Mouse (Mus musculus): Measurements from ENCODE around the gene Odf3b. TPM values are rescaled to one million over a fixed set of nuclear protein-coding genes. Genes with fewer than 3 reads are reported as not detected.

The Odf3b gene
- polyA plus RNA-seq, 1 experiment from 2014 or later, result 0.51 TPM

DNA sequence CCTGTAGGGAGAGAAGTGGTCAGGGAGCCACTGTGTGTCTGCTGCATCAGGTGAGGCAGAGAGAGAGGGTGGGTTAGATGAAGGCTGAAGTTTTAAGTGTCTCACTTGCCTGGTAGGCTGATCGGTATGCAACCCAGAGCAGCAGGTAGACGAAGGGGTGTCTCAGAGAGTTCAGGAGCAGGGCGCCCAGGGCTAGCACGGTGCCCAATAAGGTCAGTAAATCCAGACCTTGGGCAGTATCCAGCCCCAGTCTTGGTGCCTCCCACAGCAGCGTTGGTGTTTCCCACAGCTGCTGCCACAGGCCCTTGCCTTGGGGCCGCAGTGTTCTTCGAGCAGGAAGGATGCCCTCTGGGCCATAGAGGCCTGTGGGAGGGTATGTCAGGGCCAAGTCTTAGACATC lies 24.6 kb downstream of the Odf3b start:
- peaks cover 37% of the 10 kb centered on the region for H3K36me3 ChIP-seq
- ATAC-seq (ENCODE audit: insufficient number of reproducible peaks, insufficient read depth, low FRiP score, low TSS enrichment), result no peak

DNA sequence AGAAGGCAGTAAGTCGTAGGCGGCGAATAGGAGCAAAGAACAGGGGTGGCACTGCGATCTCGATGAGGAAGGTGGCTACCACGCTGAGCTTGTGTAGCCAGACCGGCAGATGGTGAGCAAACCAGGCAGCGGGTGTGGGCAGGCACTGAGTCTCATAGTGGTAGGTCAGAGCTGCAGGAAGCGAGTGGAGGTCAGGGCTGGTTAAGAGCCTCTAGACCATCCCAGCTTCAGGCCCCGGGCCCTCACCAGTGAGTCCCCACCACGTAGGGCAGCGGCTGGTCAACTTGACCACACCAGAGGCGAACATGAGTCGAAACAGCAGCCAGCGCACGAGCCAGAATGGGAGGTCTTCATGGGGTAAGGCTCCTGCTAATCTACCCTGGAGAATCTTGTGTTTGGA lies 25.2 kb downstream of the Odf3b start:
- peaks cover 37% of the 10 kb centered on the region for H3K36me3 ChIP-seq
- no peaks in the 10 kb centered on the region for H3K9me3 ChIP-seq
- peaks cover 29% of the 10 kb centered on the region for H3K4me1 ChIP-seq
- H3K9ac ChIP-seq, result no peak overlapping the region
- no peak overlapping the region for H3K27ac ChIP-seq
- H3K4me2 ChIP-seq (replicated peaks), result no peak overlapping the region
- 94% methylated on average over 16 of the region's 16 CpGs for WGBS
- 0 out of 2 replicates have a peak overlapping the region, but pooled peaks have one; percentile 72 for H3K4me3 ChIP-seq
- no peaks in the 10 kb centered on the region for H3K27me3 ChIP-seq
- ATAC-seq (ENCODE audit: insufficient number of reproducible peaks, insufficient read depth, low FRiP score, low TSS enrichment), result no peak

More for the DNA sequence above, 24.6 kb downstream of the Odf3b start:
- H3K4me2 ChIP-seq (replicated peaks), result peak overlapping the region; percentile 70
- peaks cover 33% of the 10 kb centered on the region for H3K4me1 ChIP-seq
- H3K9ac ChIP-seq, result peak overlapping the region; percentile 82
- no peaks in the 10 kb centered on the region for H3K9me3 ChIP-seq
- H3K27me3 ChIP-seq, result no peaks in the 10 kb centered on the region
- no peak overlapping the region for H3K27ac ChIP-seq
- peak overlapping the region; percentile 72 for H3K4me3 ChIP-seq
- WGBS, result 78% methylated on average over 7 of the region's 7 CpGs

DNA sequence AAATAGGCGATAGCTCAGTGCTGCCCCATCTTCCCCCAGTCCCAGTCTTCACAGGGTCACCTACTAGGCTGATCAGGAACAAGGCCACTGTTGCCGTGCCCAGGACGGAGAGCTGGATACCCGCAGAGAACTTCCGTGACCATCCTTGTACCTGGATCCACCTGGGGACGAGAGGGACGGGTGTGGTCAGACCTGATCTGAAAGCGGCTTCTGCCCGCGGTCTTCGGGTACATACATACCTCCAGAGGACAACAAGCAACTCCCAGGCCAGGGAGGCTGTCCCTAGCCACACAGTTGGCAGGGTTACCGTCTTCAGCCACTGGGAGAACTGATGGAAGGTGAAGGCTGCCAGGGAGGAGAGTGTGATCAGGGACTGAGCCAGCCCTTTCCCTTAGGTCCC lies 26.3 kb downstream of the Odf3b start:
- H3K27ac ChIP-seq, result no peak overlapping the region
- H3K9ac ChIP-seq, result no peak overlapping the region
- no peaks in the 10 kb centered on the region for H3K9me3 ChIP-seq
- H3K4me2 ChIP-seq (replicated peaks), result no peak overlapping the region
- H3K4me1 ChIP-seq, result peaks cover 22% of the 10 kb centered on the region
- no peaks in the 10 kb centered on the region for H3K27me3 ChIP-seq
- H3K4me3 ChIP-seq, result no peak overlapping the region
- 95% methylated on average over 12 of the region's 12 CpGs for WGBS
- ATAC-seq (ENCODE audit: insufficient number of reproducible peaks, insufficient read depth, low FRiP score, low TSS enrichment), result no peak
- H3K36me3 ChIP-seq, result peaks cover 37% of the 10 kb centered on the region

DNA sequence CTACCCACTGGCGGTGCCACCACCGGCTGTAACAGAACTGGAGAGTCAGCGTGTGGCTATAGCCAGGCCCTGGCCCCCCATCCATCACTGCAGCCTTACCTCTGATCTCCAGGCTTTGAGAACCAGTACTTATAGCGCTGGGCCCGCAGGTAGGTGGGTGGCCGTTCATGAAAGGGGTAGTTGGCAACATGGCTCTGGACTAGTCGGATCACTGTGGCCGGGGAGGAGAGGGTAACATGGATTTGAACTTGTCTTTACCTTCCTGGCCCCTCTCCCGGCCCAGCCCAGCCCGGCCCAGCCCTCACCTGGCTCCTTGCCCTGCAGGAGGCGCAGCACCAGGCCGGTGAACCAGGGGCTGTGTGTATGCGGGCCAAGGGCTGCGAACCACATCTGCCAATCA lies 27.0 kb downstream of the Odf3b start:
- Histone ChIP-seq H3K4me2 (replicated peaks) (no peak overlapping the region), H3K27me3 (no peaks in the 10 kb centered on the region), H3K36me3 (peaks cover 37% of the 10 kb centered on the region), H3K4me1 (peaks cover 16% of the 10 kb centered on the region), H3K4me3 (no peak overlapping the region), H3K9me3 (no peaks in the 10 kb centered on the region), H3K9ac (no peak overlapping the region), H3K27ac (no peak overlapping the region)
- WGBS, result 95% methylated on average over 14 of the region's 14 CpGs
- no peak for ATAC-seq (ENCODE audit: insufficient number of reproducible peaks, insufficient read depth, low FRiP score, low TSS enrichment)

DNA sequence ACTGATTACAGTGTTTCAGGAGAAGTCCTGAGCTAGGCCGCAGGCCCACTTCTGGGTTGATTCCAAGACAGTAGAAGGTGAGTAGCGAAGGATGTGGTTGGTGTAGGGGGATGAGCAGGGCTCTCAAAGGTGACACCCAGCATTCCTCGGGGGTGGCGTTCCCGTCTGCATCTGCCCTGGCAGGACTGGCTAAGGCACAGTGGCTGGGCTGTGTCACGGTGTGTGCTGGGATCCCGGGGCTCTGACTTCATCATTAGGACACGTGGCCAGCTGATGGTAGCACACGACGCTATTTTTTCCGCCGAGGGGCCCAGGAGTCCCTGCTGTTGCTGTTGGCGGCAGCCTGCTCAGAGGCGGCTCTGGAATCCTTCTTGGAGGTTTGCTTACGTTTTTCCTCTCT lies 27.8 kb downstream of the Odf3b start:
- ATAC-seq (ENCODE audit: insufficient number of reproducible peaks, insufficient read depth, low FRiP score, low TSS enrichment), result no peak

DNA sequence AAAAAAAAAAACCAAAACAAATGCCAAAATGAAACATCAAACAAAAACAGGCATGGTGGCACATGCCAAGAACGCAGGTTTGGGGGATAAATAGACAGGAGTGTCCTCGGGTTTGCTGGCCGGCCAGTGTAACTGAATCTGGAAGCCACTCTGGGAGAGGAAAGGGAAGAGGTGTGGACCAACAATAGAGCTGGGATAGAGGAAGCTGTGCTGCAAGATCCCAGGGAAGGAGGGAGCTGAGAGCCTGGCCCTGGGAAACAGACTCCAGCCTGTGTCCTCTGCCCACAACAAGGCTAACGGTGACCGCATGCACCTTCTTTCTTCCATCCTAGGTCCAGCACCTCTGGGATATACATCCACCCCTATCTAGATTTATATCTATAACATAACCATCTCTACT lies 28.6 kb downstream of the Odf3b start:
- H3K27me3 ChIP-seq, result no peaks in the 10 kb centered on the region
- ATAC-seq (ENCODE audit: insufficient number of reproducible peaks, insufficient read depth, low FRiP score, low TSS enrichment), result no peak
- no peaks in the 10 kb centered on the region for H3K9me3 ChIP-seq
- no peak overlapping the region for H3K27ac ChIP-seq
- 79% methylated on average over 5 of the region's 5 CpGs for WGBS
- peaks cover 14% of the 10 kb centered on the region for H3K4me1 ChIP-seq
- H3K4me3 ChIP-seq, result no peak overlapping the region
- H3K4me2 ChIP-seq (replicated peaks), result no peak overlapping the region
- H3K36me3 ChIP-seq, result peaks cover 37% of the 10 kb centered on the region
- H3K9ac ChIP-seq, result no peak overlapping the region

More for the DNA sequence above, 27.8 kb downstream of the Odf3b start:
- H3K4me2 ChIP-seq (replicated peaks), result no peak overlapping the region
- peaks cover 14% of the 10 kb centered on the region for H3K4me1 ChIP-seq
- no peak overlapping the region for H3K9ac ChIP-seq
- peaks cover 37% of the 10 kb centered on the region for H3K36me3 ChIP-seq
- H3K27me3 ChIP-seq, result no peaks in the 10 kb centered on the region
- H3K27ac ChIP-seq, result no peak overlapping the region
- no peak overlapping the region for H3K4me3 ChIP-seq
- WGBS, result 90% methylated on average over 15 of the region's 15 CpGs
- H3K9me3 ChIP-seq, result no peaks in the 10 kb centered on the region

DNA sequence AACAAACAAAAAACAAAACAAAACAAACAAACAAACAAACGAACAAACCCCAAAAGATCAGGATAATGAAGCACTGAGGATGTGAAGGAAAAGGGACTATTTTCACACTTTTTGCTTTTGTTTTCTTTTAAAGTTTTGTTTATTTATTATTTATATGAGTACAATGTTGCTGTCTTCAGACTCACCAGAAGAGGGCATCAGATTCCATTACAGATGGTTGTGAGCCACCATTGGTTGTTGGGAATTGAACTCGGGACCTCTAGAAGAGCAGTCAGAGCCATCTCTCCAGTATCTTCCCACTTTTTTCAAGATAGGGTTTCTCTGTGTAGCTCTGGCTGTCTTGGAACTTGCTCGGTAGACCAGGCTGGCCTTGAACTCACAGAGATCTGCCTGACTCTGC lies 35.8 kb downstream of the Odf3b start:
- H3K4me3 ChIP-seq, result no peak overlapping the region
- no peak overlapping the region for H3K9ac ChIP-seq
- ATAC-seq (ENCODE audit: insufficient number of reproducible peaks, insufficient read depth, low FRiP score, low TSS enrichment), result no peak
- 87% methylated on average over 3 of the region's 3 CpGs for WGBS
- H3K27me3 ChIP-seq, result no peaks in the 10 kb centered on the region
- no peak overlapping the region for H3K27ac ChIP-seq
- H3K4me2 ChIP-seq (replicated peaks), result no peak overlapping the region
- H3K4me1 ChIP-seq, result no peaks in the 10 kb centered on the region
- H3K9me3 ChIP-seq, result no peaks in the 10 kb centered on the region
- H3K36me3 ChIP-seq, result no peaks in the 10 kb centered on the region

DNA sequence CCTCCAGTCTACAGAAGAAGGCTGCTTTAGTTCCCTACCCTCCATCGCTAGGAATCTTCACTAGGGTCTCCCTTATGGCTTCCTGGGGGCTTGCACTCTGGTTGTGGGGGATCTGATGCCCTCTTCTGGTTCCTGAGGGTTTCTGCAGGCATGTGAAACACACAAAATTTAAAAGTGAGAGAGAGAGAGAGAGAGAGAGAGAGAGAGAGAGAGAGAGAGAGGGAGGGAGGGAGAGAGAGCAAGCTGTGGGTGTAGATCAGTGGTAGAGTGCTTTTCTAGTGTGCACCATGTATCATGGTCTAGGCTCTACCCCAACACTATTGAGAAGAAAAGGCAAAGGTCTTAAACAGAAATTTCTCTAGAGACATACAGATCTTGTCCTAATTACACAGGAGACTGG lies 37.4 kb downstream of the Odf3b start:
- Histone ChIP-seq H3K27ac (no peak overlapping the region), H3K36me3 (no peaks in the 10 kb centered on the region), H3K27me3 (no peaks in the 10 kb centered on the region), H3K4me3 (no peak overlapping the region), H3K4me1 (no peaks in the 10 kb centered on the region), H3K9ac (no peak overlapping the region), H3K4me2 (replicated peaks) (no peak overlapping the region), H3K9me3 (no peaks in the 10 kb centered on the region)
- ATAC-seq (ENCODE audit: insufficient number of reproducible peaks, insufficient read depth, low FRiP score, low TSS enrichment), result no peak
- WGBS, result 34% methylated on average over 1 of the region's 1 CpGs

DNA sequence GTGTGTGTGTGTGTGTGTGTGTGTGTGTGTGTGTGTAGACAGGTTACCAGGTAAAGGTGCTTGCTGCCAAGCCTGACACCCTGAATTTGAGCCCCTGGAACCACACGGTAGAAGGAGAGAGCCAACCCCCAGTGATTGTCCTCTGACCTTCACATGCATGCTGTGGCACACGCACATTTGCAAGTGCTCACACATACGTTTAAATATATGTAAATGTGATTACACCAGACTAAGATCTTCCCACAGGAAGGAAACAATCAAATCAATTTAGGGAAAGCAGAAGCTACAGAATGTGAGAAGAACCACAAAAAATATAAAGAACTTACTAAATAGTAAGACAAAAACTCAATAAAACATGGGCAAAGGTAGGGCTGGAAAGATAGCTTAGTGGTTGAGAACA lies 38.9 kb downstream of the Odf3b start:
- ATAC-seq (ENCODE audit: insufficient number of reproducible peaks, insufficient read depth, low FRiP score, low TSS enrichment), result no peak
- no peak overlapping the region for H3K9ac ChIP-seq
- no peaks in the 10 kb centered on the region for H3K9me3 ChIP-seq
- WGBS, result 74% methylated on average over 3 of the region's 3 CpGs
- H3K27me3 ChIP-seq, result no peaks in the 10 kb centered on the region
- H3K4me2 ChIP-seq (replicated peaks), result no peak overlapping the region
- H3K36me3 ChIP-seq, result no peaks in the 10 kb centered on the region
- H3K4me1 ChIP-seq, result no peaks in the 10 kb centered on the region
- no peak overlapping the region for H3K27ac ChIP-seq
- H3K4me3 ChIP-seq, result no peak overlapping the region

DNA sequence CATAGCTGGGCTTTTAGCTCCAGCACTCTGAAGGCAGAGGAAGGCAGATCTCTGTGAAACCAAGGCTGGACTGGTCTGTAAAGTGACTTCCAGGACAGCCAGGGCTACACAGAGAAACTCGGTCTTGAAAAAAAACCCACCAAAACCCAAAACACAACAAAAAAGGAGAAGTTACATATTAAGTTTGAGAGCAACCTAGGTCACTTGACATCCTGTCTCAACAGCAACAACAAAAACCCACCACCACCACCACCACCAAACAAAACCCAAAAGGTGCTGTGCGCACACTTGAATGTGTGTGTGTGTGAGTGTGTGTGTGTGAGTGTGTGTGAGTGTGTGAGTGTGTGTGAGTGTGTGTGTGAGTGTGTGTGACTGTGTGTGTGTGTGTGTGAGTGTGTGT lies 39.4 kb downstream of the Odf3b start:
- Histone ChIP-seq H3K9me3 (no peaks in the 10 kb centered on the region), H3K9ac (no peak overlapping the region), H3K4me3 (no peak overlapping the region), H3K4me2 (replicated peaks) (no peak overlapping the region), H3K4me1 (no peaks in the 10 kb centered on the region), H3K27ac (no peak overlapping the region), H3K27me3 (no peaks in the 10 kb centered on the region), H3K36me3 (no peaks in the 10 kb centered on the region)
- 88% methylated on average over 2 of the region's 2 CpGs for WGBS
- ATAC-seq (ENCODE audit: insufficient number of reproducible peaks, insufficient read depth, low FRiP score, low TSS enrichment), result no peak

DNA sequence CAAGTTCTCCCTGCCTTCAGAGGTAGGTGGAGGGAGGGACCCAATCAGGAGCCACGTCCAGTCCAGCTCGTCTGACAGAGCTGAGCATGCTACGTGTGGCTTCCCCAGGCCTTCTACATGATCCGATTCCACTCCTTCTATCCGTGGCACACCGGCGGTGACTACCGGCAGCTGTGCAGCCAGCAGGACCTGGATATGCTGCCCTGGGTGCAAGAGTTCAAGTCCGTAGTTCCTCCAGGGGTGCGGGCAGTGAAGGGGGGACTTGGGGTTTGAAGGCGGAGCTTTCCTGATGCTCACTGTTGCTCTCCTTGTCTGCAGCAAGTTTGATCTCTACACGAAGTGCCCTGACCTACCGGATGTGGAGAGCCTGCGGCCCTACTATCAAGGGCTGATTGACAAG lies 42.7 kb downstream of the Odf3b start:
- ATAC-seq (ENCODE audit: insufficient number of reproducible peaks, insufficient read depth, low FRiP score, low TSS enrichment), result no peak
- Histone ChIP-seq H3K4me2 (replicated peaks) (no peak overlapping the region), H3K9ac (no peak overlapping the region), H3K9me3 (no peaks in the 10 kb centered on the region), H3K27ac (no peak overlapping the region), H3K4me1 (no peaks in the 10 kb centered on the region), H3K4me3 (no peak overlapping the region), H3K36me3 (no peaks in the 10 kb centered on the region), H3K27me3 (no peaks in the 10 kb centered on the region)
- 85% methylated on average over 14 of the region's 14 CpGs for WGBS

DNA sequence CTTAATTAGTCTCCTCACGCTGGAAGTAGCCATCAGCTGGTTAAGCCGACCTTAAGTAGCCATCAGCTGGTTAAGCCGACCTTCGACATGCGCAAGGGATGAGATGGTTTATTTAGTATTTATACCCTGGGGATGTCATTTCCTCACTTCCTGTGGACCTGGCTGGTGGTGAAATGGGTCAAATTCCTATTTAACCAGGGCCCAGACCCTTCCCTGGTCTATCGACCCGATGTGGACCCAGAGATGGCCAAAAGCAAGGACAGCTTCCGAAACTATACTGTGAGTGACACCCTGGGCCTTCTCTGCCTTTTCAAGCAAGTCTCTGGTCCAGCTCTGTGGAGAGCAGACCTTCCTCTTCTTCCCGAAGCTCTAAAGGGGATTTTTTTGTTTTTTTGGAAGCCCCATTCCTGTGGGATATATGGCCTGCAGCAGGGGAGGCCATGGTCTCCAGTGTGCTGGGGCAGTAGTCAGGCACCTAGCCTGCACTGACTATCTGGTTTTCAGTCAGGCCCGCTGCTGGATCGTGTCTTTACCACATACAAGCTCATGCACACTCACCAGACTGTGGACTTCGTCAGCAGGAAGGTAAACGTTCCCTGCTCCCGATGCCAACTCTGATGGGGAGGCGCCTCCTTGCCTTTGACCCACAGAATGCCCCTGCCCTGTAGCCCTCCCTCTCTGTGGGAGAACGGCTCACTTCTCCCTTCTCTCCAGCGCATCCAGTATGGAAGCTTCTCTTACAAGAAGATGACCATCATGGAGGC lies 44.1 kb downstream of the Odf3b start:
- no peak overlapping the region for H3K27ac ChIP-seq
- H3K4me3 ChIP-seq, result no peak overlapping the region
- H3K9ac ChIP-seq, result no peak overlapping the region
- H3K27me3 ChIP-seq, result no peaks in the 10 kb centered on the region
- no peak for ATAC-seq (ENCODE audit: insufficient number of reproducible peaks, insufficient read depth, low FRiP score, low TSS enrichment)
- H3K36me3 ChIP-seq, result no peaks in the 10 kb centered on the region
- WGBS, result 83% methylated on average over 17 of the region's 17 CpGs
- H3K4me2 ChIP-seq (replicated peaks), result no peak overlapping the region
- H3K4me1 ChIP-seq, result no peaks in the 10 kb centered on the region
- no peaks in the 10 kb centered on the region for H3K9me3 ChIP-seq
